Mouse (Mus musculus) bone marrow macrophage, adult 2 months (primary cell): ENCODE measurements around the gene Ddx19a.

Experiments
- CTCF ChIP-seq: IDR thresholded peaks from 2 replicates; pipeline ENCODE4 v1.5.1; 2012; ENCODE audit warnings: low read depth, mild to moderate bottlenecking, low read length, moderate library complexity
- POLR2A ChIP-seq: IDR thresholded peaks from 2 replicates; pipeline ENCODE4 v1.6.1; 2012; ENCODE audit warnings: mild to moderate bottlenecking, low read depth, low read length, borderline replicate concordance

DNA sequence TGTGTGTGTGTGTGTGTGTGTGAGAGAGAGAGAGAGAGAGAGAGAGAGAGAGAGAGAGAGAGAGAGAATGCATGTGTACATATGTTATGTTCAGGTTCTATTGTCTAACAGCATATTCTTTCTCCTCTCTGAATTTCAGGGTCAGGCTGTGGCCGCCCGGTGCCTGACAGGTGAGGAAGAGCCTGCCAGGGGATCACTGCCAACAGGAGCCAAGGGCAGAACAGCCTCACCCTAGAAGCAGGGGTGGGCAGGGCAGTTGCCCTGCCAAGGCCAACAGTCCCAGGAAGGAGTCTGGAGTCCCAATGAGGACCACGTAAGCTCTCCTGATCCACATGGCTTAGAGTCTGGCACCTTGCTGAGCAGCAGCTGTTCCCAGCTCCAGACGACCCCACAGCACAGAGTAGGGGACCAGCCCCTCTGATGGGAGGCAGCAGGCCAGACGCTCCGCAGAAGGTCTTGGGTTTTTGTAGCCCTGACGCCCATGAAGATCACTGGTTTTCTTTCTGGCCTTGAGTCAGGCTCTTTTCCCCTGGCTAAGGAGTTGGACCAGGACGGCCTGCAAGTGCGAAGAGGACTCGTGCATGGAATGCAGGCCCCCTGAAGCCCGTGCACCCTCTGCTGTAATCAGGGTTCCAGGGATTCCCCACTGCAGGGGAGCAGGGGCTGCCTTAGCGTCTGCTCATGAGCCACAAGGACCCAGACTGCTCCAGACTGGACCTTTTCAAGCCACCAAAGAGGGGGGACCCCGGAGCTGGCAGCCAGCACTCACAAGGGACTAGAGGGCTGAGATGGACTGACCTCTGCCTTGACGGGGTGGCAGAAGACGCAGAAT lies 40.8 kb downstream of the Ddx19a start:
- no peak for TF ChIP-seq POLR2A
- no peak for TF ChIP-seq CTCF
